Mouse (Mus musculus) CH12.LX (cell line): ENCODE data around the gene Ankmy2.

Experiments
- CHD2 ChIP-seq: IDR thresholded peaks from 2 replicates; pipeline ENCODE4 v1.6.1; 2011; ENCODE audit warnings: low read length, improper control_type of control experiment
- CTCF ChIP-seq, 2 experiments: IDR thresholded peaks in 1 of 2; conservative IDR thresholded peaks in 1 of 2; 2 replicates each; pipeline ENCODE4 v1.5.1; 2011 to 2012; ENCODE audit warnings: low read depth in 2 of 2, low read length in 2 of 2, improper control_type of control experiment in 1 of 2, inconsistent platforms in 1 of 2, mild to moderate bottlenecking in 1 of 2, moderate library complexity in 1 of 2
- EP300 ChIP-seq: IDR thresholded peaks from 2 replicates; pipeline ENCODE4 v1.6.1; 2011; ENCODE audit warnings: low read length, improper control_type of control experiment
- HCFC1 ChIP-seq: IDR thresholded peaks from 2 replicates; pipeline ENCODE4 v1.6.1; 2012; ENCODE audit warnings: low read depth, mild to moderate bottlenecking, inconsistent platforms, low read length, improper control_type of control experiment
- IRF4 ChIP-seq: IDR thresholded peaks from 2 replicates; pipeline ENCODE4 v1.6.1; 2014; ENCODE audit warnings: low read depth, mild to moderate bottlenecking, inconsistent platforms, low read length, improper control_type of control experiment
- JUND ChIP-seq: conservative IDR thresholded peaks from 2 replicates; pipeline ENCODE4 v1.6.1; 2011; ENCODE audit warnings: low read depth, low read length, improper control_type of control experiment
- MAX ChIP-seq: IDR thresholded peaks from 2 replicates; pipeline ENCODE4 v1.6.1; 2011; ENCODE audit warnings: low read length, improper control_type of control experiment
- MEF2A ChIP-seq: IDR thresholded peaks from 2 replicates; pipeline ENCODE4 v1.6.1; 2014; ENCODE audit warnings: low read depth, mild to moderate bottlenecking, inconsistent platforms, low read length, improper control_type of control experiment, borderline replicate concordance
- POLR2A ChIP-seq: IDR thresholded peaks from 2 replicates; pipeline ENCODE4 v1.6.1; 2011; ENCODE audit warnings: low read depth, mild to moderate bottlenecking, improper control_type of control experiment, low read length
- TCF12 ChIP-seq: IDR thresholded peaks from 2 replicates; pipeline ENCODE4 v1.6.1; 2014; ENCODE audit warnings: low read depth, mild to moderate bottlenecking, inconsistent platforms, low read length, improper control_type of control experiment
- UBTF ChIP-seq: IDR thresholded peaks from 2 replicates; pipeline ENCODE4 v1.6.1; 2012; ENCODE audit warnings: low read depth, mild to moderate bottlenecking, inconsistent platforms, low read length, improper control_type of control experiment, moderate library complexity

GRCm38 (mm10) chr12:36111110-36111509 is 45.8 kb upstream of the Ankmy2 start:
- no peak for TF ChIP-seq UBTF
- no peak for TF ChIP-seq CTCF (conservative IDR thresholded peaks at IDR 0.05 in 1 of 2, IDR thresholded peaks at IDR 0.05 in 1 of 2; ENCODE audit: low read depth in 2 of 2, low read length in 2 of 2)
- no peak for TF ChIP-seq EP300
- no peak for TF ChIP-seq JUND
- TF ChIP-seq MAX, result no peak
- no peak for TF ChIP-seq MEF2A
- no peak for TF ChIP-seq POLR2A
- TF ChIP-seq CHD2, result no peak
- no peak for TF ChIP-seq IRF4
- TF ChIP-seq TCF12, result no peak
- no peak for TF ChIP-seq HCFC1
